Mouse (Mus musculus) 3134 (cell line): ENCODE data around the gene Gm37240.

Experiments used
- DNase-seq: peaks from one replicate; pipeline ENCODE4 v3.0.0-alpha.2; 2011; ENCODE audit warnings: low spot score; ENCODE audit not compliant: insufficient read length; ENCODE audit errors: extremely low read depth

The Gm37240 gene

GRCm38 (mm10) chr3:85369847-85370246, 517.5 kb downstream of the Gm37240 start:
- no peak for DNase-seq

- no peak for DNase-seq
These were observed 518.2 kb downstream of the Gm37240 start for GRCm38 (mm10) chr3:85369157-85369556.

- DNase-seq = peak; percentile 15
These were observed 518.8 kb downstream of the Gm37240 start for GRCm38 (mm10) chr3:85368354-85369120.

GRCm38 (mm10) chr3:85364591-85365343, 522.6 kb downstream of the Gm37240 start:
- DNase-seq = no peak

- no peak for DNase-seq
These were observed 524.4 kb downstream of the Gm37240 start for GRCm38 (mm10) chr3:85362883-85363282.

GRCm38 (mm10) chr3:85356373-85356772, 530.9 kb downstream of the Gm37240 start:
- DNase-seq = no peak

- DNase-seq = no peak
These were observed 539.3 kb downstream of the Gm37240 start for GRCm38 (mm10) chr3:85348021-85348420.

- DNase-seq = no peak
These were observed 546.0 kb downstream of the Gm37240 start for GRCm38 (mm10) chr3:85341103-85341860.

- DNase-seq = no peak
These were observed 546.8 kb downstream of the Gm37240 start for GRCm38 (mm10) chr3:85340491-85340890.

- no peak for DNase-seq
These were observed 547.4 kb downstream of the Gm37240 start for GRCm38 (mm10) chr3:85339926-85340325.

- DNase-seq = no peak
These were observed 548.0 kb downstream of the Gm37240 start for GRCm38 (mm10) chr3:85339269-85339820.

- no peak for DNase-seq
These were observed 548.6 kb downstream of the Gm37240 start for GRCm38 (mm10) chr3:85338755-85339095.

- DNase-seq = no peak
These were observed 549.2 kb downstream of the Gm37240 start for GRCm38 (mm10) chr3:85337881-85338754.

- no peak for DNase-seq
These were observed 551.8 kb downstream of the Gm37240 start for GRCm38 (mm10) chr3:85335517-85335916.

GRCm38 (mm10) chr3:85332276-85332675, 555.0 kb downstream of the Gm37240 start:
- DNase-seq = peak; percentile 57

- no peak for DNase-seq
These were observed 569.1 kb downstream of the Gm37240 start for GRCm38 (mm10) chr3:85318256-85318655.

- DNase-seq = no peak
These were observed 570.0 kb downstream of the Gm37240 start for GRCm38 (mm10) chr3:85317306-85317705.

- DNase-seq = no peak
These were observed 572.4 kb downstream of the Gm37240 start for GRCm38 (mm10) chr3:85314961-85315360.

GRCm38 (mm10) chr3:85313646-85314255, 573.6 kb downstream of the Gm37240 start:
- no peak for DNase-seq

- DNase-seq = peak; percentile 24
These were observed 576.1 kb downstream of the Gm37240 start for GRCm38 (mm10) chr3:85311176-85311575.
